In the genomic region with DNA sequence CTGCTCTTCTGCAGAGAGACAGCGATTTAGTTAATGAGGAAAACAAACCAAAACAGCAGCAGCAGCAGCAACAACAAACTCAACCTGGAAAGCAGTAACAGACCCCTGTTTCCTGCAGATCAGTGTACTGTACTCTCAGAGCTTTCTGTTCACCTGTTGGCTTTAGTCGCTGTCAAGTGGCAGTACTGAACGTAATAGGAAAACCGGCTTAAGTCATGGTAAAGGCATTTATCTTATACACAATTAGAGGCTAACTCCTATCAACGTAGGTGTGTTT, we compare ENCODE assay signal across 8 mouse cellular contexts. TPM values are rescaled to one million over a fixed set of nuclear protein-coding genes. Genes with fewer than 3 reads are reported as not detected.
A peak's percentile ranks its signal among the peaks of the same experiment; 100 is the strongest.
DNase-seq lines count a peak whose midpoint lies in the region; ATAC-seq and TF ChIP-seq lines count a peak whose summit lies in the region.

No protein-coding gene starts in this region.

- H3K79me2 ChIP-seq in liver, adult 2 months (ENCODE audit: control insufficient read depth, insufficient read depth, low read length) = peaks cover 2% of the 10 kb centered on the region; the same call in 1 of the 2 replicates

- H3K27ac ChIP-seq in liver, adult 2 months (replicated peaks; ENCODE audit: insufficient read depth, low read depth, low read length) = no peak overlapping the region
- peak overlapping the region; percentile 100 for H3K27ac ChIP-seq in embryonic facial prominence, embryonic 15.5 days (replicated peaks)
- no peak overlapping the region for H3K27ac ChIP-seq in intestine, embryonic 15.5 days
- H3K27ac ChIP-seq in neural tube, embryonic 12.5 days = no peak overlapping the region

- H3K9ac ChIP-seq in liver, adult 2 months (ENCODE audit: low read depth, low read length) = peak overlapping the region; percentile 42; the same call in 1 of the 2 replicates
- no peak overlapping the region for H3K9ac ChIP-seq in embryonic facial prominence, embryonic 15.5 days
- no peak overlapping the region for H3K9ac ChIP-seq in intestine, embryonic 15.5 days
- peak overlapping the region; percentile 99; the same call in 1 of the 2 replicates for H3K9ac ChIP-seq in neural tube, embryonic 12.5 days

- no peaks in the 10 kb centered on the region for H3K27me3 ChIP-seq in liver, adult 2 months (ENCODE audit: control insufficient read depth, insufficient read depth, low read length)
- no peaks in the 10 kb centered on the region for H3K27me3 ChIP-seq in embryonic facial prominence, embryonic 15.5 days
- H3K27me3 ChIP-seq in intestine, embryonic 15.5 days (replicated peaks) = no peaks in the 10 kb centered on the region
- no peaks in the 10 kb centered on the region for H3K27me3 ChIP-seq in neural tube, embryonic 12.5 days (replicated peaks)

- 46% methylated on average over 5 of the region's 5 CpGs for WGBS in liver, adult 2 months
- 51% methylated on average over 5 of the region's 5 CpGs for WGBS in embryonic facial prominence, embryonic 15.5 days
- 59% methylated on average over 5 of the region's 5 CpGs for WGBS in intestine, embryonic 15.5 days
- 70% methylated on average over 5 of the region's 5 CpGs for WGBS in neural tube, embryonic 12.5 days

- H3K36me3 ChIP-seq in liver, adult 2 months (ENCODE audit: control insufficient read depth, insufficient read depth, low read length) = no peaks in the 10 kb centered on the region
- H3K36me3 ChIP-seq in embryonic facial prominence, embryonic 15.5 days = no peaks in the 10 kb centered on the region; the same call in 1 of the 2 replicates
- no peaks in the 10 kb centered on the region for H3K36me3 ChIP-seq in intestine, embryonic 15.5 days
- no peaks in the 10 kb centered on the region for H3K36me3 ChIP-seq in neural tube, embryonic 12.5 days

- DNase-seq in liver, adult 2 months (ENCODE audit: extremely low read depth, low read depth, low spot score) = no peak
- no peak for DNase-seq in liver
- DNase-seq in urinary bladder, postnatal 36 days (ENCODE audit: low spot score in 2 of 2) = no peak
- DNase-seq in embryo, embryonic 9.5 days (ENCODE audit: extremely low spot score) = no peak

- H3K4me2 ChIP-seq in embryonic facial prominence, embryonic 15.5 days (replicated peaks) = peak overlapping the region; percentile 74
- peak overlapping the region; percentile 76 for H3K4me2 ChIP-seq in intestine, embryonic 15.5 days (replicated peaks)
- peak overlapping the region; percentile 82 for H3K4me2 ChIP-seq in neural tube, embryonic 12.5 days (replicated peaks)

- no peak overlapping the region; the same call in 1 of the 2 replicates for H3K4me3 ChIP-seq in liver, adult 2 months (ENCODE audit: insufficient read depth, low read depth, low read length)
- H3K4me3 ChIP-seq in embryonic facial prominence, embryonic 15.5 days (replicated peaks) = peak overlapping the region; percentile 88
- H3K4me3 ChIP-seq in intestine, embryonic 15.5 days (replicated peaks) = peak overlapping the region; percentile 91; the same call in 1 of the 2 replicates
- peak overlapping the region; percentile 90 for H3K4me3 ChIP-seq in neural tube, embryonic 12.5 days

- TF ChIP-seq CTCF in liver, adult 2 months (IDR thresholded peaks at IDR 0.05; ENCODE audit: low read depth, low read length) = no peak

- no peaks in the 10 kb centered on the region for H3K9me3 ChIP-seq in embryonic facial prominence, embryonic 15.5 days (replicated peaks)
- no peaks in the 10 kb centered on the region for H3K9me3 ChIP-seq in intestine, embryonic 15.5 days
- H3K9me3 ChIP-seq in neural tube, embryonic 12.5 days = no peaks in the 10 kb centered on the region

- no peak for ATAC-seq in embryonic facial prominence, embryonic 15.5 days (ENCODE audit: insufficient number of reproducible peaks, low FRiP score, low TSS enrichment, low read depth)
- no peak for ATAC-seq in intestine, embryonic 15.5 days
- no peak for ATAC-seq in neural tube, embryonic 12.5 days (ENCODE audit: low FRiP score, low read depth)
- ATAC-seq in frontal cortex, adult (ENCODE audit: low TSS enrichment) = no peak

- peaks cover 8% of the 10 kb centered on the region; the same call in 1 of the 2 replicates for H3K4me1 ChIP-seq in liver, adult 2 months (ENCODE audit: control insufficient read depth, insufficient read depth, low read length)
- peaks cover 7% of the 10 kb centered on the region for H3K4me1 ChIP-seq in embryonic facial prominence, embryonic 15.5 days
- H3K4me1 ChIP-seq in intestine, embryonic 15.5 days (replicated peaks) = 0 out of 2 replicates have a peak, but pooled peaks cover 2% of the 10 kb centered on the region
- peaks cover 4% of the 10 kb centered on the region; the same call in 1 of the 2 replicates for H3K4me1 ChIP-seq in neural tube, embryonic 12.5 days

- no peak for TF ChIP-seq POLR2A in liver, adult 2 months (IDR thresholded peaks at IDR 0.05; ENCODE audit: extremely low read depth, insufficient read depth, low read length)

RNA-seq across cellular contexts. Expression of a gene that starts 2.3 kb away (rescaled TPM):
- 21.7 and 23.8 TPM in 2 replicates for total RNA-seq in liver, adult 2 months (2014; rRNA removed)
- 4.1 and 4.6 TPM in 2 replicates for polyA plus RNA-seq in liver, adult 2 months (2012; rRNA removed)
- 22.0 and 23.5 TPM in 2 replicates for polyA plus RNA-seq in embryonic facial prominence, embryonic 15.5 days (2015; fragmentation: Nextera tagmentation; extraction: Ambion mirVana)
- polyA plus RNA-seq in intestine, embryonic 15.5 days (2015; fragmentation: Nextera tagmentation; extraction: Ambion mirVana) = 21.5 and 25.0 TPM in 2 replicates
- 24.0 and 26.5 TPM in 2 replicates for polyA plus RNA-seq in neural tube, embryonic 12.5 days (2016; fragmentation: Nextera tagmentation; extraction: Ambion mirVana)

Comparison
In these comparisons a context has a peak if more than half of its experiments do, and no peak if none do; other contexts are left out.
1. H3K9ac ChIP-seq: peak in liver, adult 2 months (single experiment) and neural tube, embryonic 12.5 days (single experiment); none in embryonic facial prominence, embryonic 15.5 days (single experiment) and intestine, embryonic 15.5 days (single experiment).
2. Peak in every context shown above with its lines, with median percentiles within 50 percentile points of each other: H3K4me2 ChIP-seq.